Mouse (Mus musculus) CH12.LX (cell line): ENCODE measurements around the gene Syt6.

ENCODE experiments used
- CTCF ChIP-seq, 2 experiments: IDR thresholded peaks in 1 of 2; conservative IDR thresholded peaks in 1 of 2; 2 replicates each; pipeline ENCODE4 v1.5.1; 2011 to 2012; ENCODE audit warnings: low read depth in 2 of 2, low read length in 2 of 2, improper control_type of control experiment in 1 of 2, inconsistent platforms in 1 of 2, mild to moderate bottlenecking in 1 of 2, moderate library complexity in 1 of 2
- MAFK ChIP-seq: IDR thresholded peaks from 2 replicates; pipeline ENCODE4 v1.6.1; 2011; ENCODE audit warnings: low read length, improper control_type of control experiment; ENCODE audit not compliant: insufficient replicate concordance
- POLR2A ChIP-seq: IDR thresholded peaks from 2 replicates; pipeline ENCODE4 v1.6.1; 2011; ENCODE audit warnings: low read depth, mild to moderate bottlenecking, improper control_type of control experiment, low read length
- SMC3 ChIP-seq: IDR thresholded peaks from 2 replicates; pipeline ENCODE4 v1.6.1; 2011; ENCODE audit warnings: low read depth, low read length, improper control_type of control experiment
- UBTF ChIP-seq: IDR thresholded peaks from 2 replicates; pipeline ENCODE4 v1.6.1; 2012; ENCODE audit warnings: low read depth, mild to moderate bottlenecking, inconsistent platforms, low read length, improper control_type of control experiment, moderate library complexity
- ZC3H11A ChIP-seq: IDR thresholded peaks from 2 replicates; pipeline ENCODE4 v1.6.1; 2012; ENCODE audit warnings: low read depth, mild to moderate bottlenecking, inconsistent platforms, low read length, improper control_type of control experiment

GRCm38 (mm10) chr3:103672113-103672512 lies 97.1 kb downstream of the Syt6 start:
- TF ChIP-seq SMC3 (no peak), ZC3H11A (no peak), CTCF (conservative IDR thresholded peaks at IDR 0.05 in 1 of 2, IDR thresholded peaks at IDR 0.05 in 1 of 2; ENCODE audit: low read depth in 2 of 2, low read length in 2 of 2) (no peak), UBTF (no peak), MAFK (no peak), POLR2A (no peak)
